8 mouse cellular contexts compared by ENCODE assay signal in the genomic region with DNA sequence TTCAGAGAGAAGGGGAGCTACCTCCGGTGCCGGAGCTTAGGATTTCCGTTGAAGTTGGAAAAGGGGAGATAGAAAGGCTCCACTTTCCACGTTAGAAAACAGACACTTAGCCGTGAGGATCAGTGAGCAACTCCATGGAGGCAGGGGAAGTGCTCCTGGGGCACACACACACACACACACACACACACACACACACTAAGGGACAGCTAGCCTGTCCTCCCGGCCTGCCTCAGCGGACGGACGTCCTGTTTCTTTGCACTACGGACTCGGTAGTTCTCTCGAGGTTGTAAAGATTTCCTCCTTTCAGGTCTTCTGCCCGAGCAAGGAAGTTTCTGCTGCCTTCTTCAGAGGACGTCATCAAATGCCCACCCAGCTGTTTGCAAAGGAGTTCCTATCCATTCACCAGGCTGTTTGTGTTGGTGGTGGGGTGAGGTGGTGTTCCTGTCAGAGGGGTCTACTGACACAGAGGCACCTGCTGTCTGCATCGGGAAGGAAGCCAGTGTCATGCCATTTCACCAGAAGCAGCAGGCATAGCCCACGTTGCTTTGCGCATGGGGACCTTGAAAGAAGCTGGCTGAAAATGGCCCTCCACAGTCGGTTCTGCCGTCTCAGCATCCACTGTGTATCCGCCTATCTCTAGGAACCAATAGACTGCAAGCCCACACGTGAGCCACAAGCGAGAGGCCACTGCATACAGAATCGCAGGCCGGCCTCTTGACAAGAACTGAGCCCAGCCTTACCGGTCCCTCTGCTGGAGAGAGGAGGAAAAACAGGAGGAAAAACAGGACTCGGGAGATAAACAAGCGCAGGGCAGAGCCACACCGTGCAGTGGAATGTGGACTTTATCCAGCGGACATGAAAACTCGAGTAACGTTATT. TPM values are rescaled to one million over a fixed set of nuclear protein-coding genes. Genes with fewer than 3 reads are reported as not detected.
A peak's percentile ranks its signal among the peaks of the same experiment; 100 is the strongest.
DNase-seq lines count a peak whose midpoint lies in the region; ATAC-seq and TF ChIP-seq lines count a peak whose summit lies in the region.

No protein-coding gene starts in this region.

- peak overlapping the region; percentile 11 for H3K4me3 ChIP-seq in bone marrow, adult 2 months (replicated peaks; ENCODE audit: control insufficient read depth, low read depth, low read length)
- H3K4me3 ChIP-seq in embryonic facial prominence, embryonic 15.5 days (replicated peaks) = peak overlapping the region; percentile 7; the same call in 1 of the 2 replicates
- H3K4me3 ChIP-seq in limb, embryonic 14.5 days (replicated peaks; ENCODE audit: low read length) = no peak overlapping the region
- H3K4me3 ChIP-seq in midbrain, embryonic 16.5 days (ENCODE audit: low read depth, low read length) = peak overlapping the region; percentile 30

- H3K4me2 ChIP-seq in embryonic facial prominence, embryonic 15.5 days (replicated peaks) = peak overlapping the region; percentile 42
- no peak overlapping the region; the same call in 1 of the 2 replicates for H3K4me2 ChIP-seq in limb, embryonic 14.5 days (replicated peaks; ENCODE audit: low read depth, low read length, severe bottlenecking)
- peak overlapping the region; percentile 56 for H3K4me2 ChIP-seq in midbrain, embryonic 16.5 days (ENCODE audit: low read length)

- peak; percentile 54; the same call in 1 of the 2 replicates for TF ChIP-seq CTCF in bone marrow, adult 2 months (IDR thresholded peaks at IDR 0.05; ENCODE audit: control insufficient read depth, insufficient read depth, low read length)

- H3K27ac ChIP-seq in bone marrow, adult 2 months (ENCODE audit: control insufficient read depth, insufficient read depth, low read depth, low read length, poor library complexity) = peak overlapping the region; percentile 3; the same call in 1 of the 2 replicates
- H3K27ac ChIP-seq in embryonic facial prominence, embryonic 15.5 days (replicated peaks) = peak overlapping the region; percentile 22; the same call in 1 of the 2 replicates
- no peak overlapping the region for H3K27ac ChIP-seq in limb, embryonic 14.5 days (replicated peaks; ENCODE audit: low read depth, low read length)
- peak overlapping the region; percentile 38; the same call in 1 of the 2 replicates for H3K27ac ChIP-seq in midbrain, embryonic 16.5 days (ENCODE audit: low read length)

- DNase-seq in A20 (ENCODE audit: low read depth, low spot score) = peak; percentile 34
- DNase-seq in heart, adult 9 months (ENCODE audit: low spot score in 2 of 2) = peak; percentile 92 to 93
- DNase-seq in kidney, adult 9 months = peak; percentile 99
- peak; percentile 76 for DNase-seq in limb, embryonic 14.5 days (ENCODE audit: low spot score)
- peak; percentile 17 to 54 for DNase-seq in spleen, postnatal 14 days (ENCODE audit: low spot score in 2 of 2)

- peaks cover 6% of the 10 kb centered on the region; the same call in 1 of the 2 replicates for H3K27me3 ChIP-seq in embryonic facial prominence, embryonic 15.5 days
- H3K27me3 ChIP-seq in limb, embryonic 14.5 days (ENCODE audit: control insufficient read depth, insufficient read depth, low read length) = no peaks in the 10 kb centered on the region
- H3K27me3 ChIP-seq in midbrain, embryonic 16.5 days (ENCODE audit: control insufficient read depth, insufficient read depth, low read depth, low read length) = peaks cover 7% of the 10 kb centered on the region

- WGBS in bone marrow, adult 2 months = 5% methylated on average over 31 of the region's 31 CpGs
- 14% methylated on average over 31 of the region's 31 CpGs for WGBS in embryonic facial prominence, embryonic 15.5 days
- WGBS in limb, embryonic 14.5 days = 24% methylated on average over 30 of the region's 31 CpGs
- WGBS in midbrain, embryonic 16.5 days = 14% methylated on average over 31 of the region's 31 CpGs

- ATAC-seq in embryonic facial prominence, embryonic 15.5 days (ENCODE audit: insufficient number of reproducible peaks, low FRiP score, low TSS enrichment, low read depth) = peak; percentile 57; the same call in 1 of the 2 replicates
- ATAC-seq in limb, embryonic 14.5 days (ENCODE audit: low FRiP score, low read depth) = peak; percentile 84
- peak; percentile 95 for ATAC-seq in midbrain, embryonic 16.5 days

- H3K4me1 ChIP-seq in bone marrow, adult 2 months (ENCODE audit: control insufficient read depth, insufficient read depth, low read length) = no peaks in the 10 kb centered on the region
- peaks cover 27% of the 10 kb centered on the region for H3K4me1 ChIP-seq in embryonic facial prominence, embryonic 15.5 days
- H3K4me1 ChIP-seq in limb, embryonic 14.5 days (ENCODE audit: control insufficient read depth, insufficient read depth, low read length) = 0 out of 2 replicates have a peak, but pooled peaks cover 3% of the 10 kb centered on the region
- H3K4me1 ChIP-seq in midbrain, embryonic 16.5 days (ENCODE audit: control insufficient read depth, insufficient read depth, low read length) = peaks cover 5% of the 10 kb centered on the region; the same call in 1 of the 2 replicates

- no peaks in the 10 kb centered on the region for H3K9me3 ChIP-seq in embryonic facial prominence, embryonic 15.5 days (replicated peaks)
- H3K9me3 ChIP-seq in limb, embryonic 14.5 days (ENCODE audit: control insufficient read depth, low read length) = no peaks in the 10 kb centered on the region
- H3K9me3 ChIP-seq in midbrain, embryonic 16.5 days (replicated peaks; ENCODE audit: control insufficient read depth, low read length, poor library complexity, severe bottlenecking) = no peaks in the 10 kb centered on the region

- H3K36me3 ChIP-seq in embryonic facial prominence, embryonic 15.5 days = no peaks in the 10 kb centered on the region
- no peaks in the 10 kb centered on the region for H3K36me3 ChIP-seq in limb, embryonic 14.5 days (ENCODE audit: control insufficient read depth, insufficient read depth, low read length)
- no peaks in the 10 kb centered on the region for H3K36me3 ChIP-seq in midbrain, embryonic 16.5 days (ENCODE audit: control insufficient read depth, insufficient read depth, low read length)

- TF ChIP-seq POLR2A in bone marrow, adult 2 months (IDR thresholded peaks at IDR 0.05; ENCODE audit: borderline replicate concordance, control insufficient read depth, low read depth, low read length) = no peak
- no peak for TF ChIP-seq POLR2A in limb, embryonic 14.5 days (IDR thresholded peaks at IDR 0.05; ENCODE audit: borderline replicate concordance, extremely low read depth, insufficient read depth, insufficient read length)

- no peak overlapping the region for H3K9ac ChIP-seq in embryonic facial prominence, embryonic 15.5 days
- no peak overlapping the region for H3K9ac ChIP-seq in limb, embryonic 14.5 days (ENCODE audit: low read depth, low read length, severe bottlenecking)
- H3K9ac ChIP-seq in midbrain, embryonic 16.5 days (ENCODE audit: low read depth, low read length) = peak overlapping the region; percentile 47; the same call in 1 of the 2 replicates

RNA-seq across cellular contexts. Expression of gene Marc2, which starts 5.7 kb away (rescaled TPM):
- polyA plus RNA-seq in bone marrow, adult 2 months (2011; ENCODE audit: insufficient read depth, insufficient read length, low replicate concordance, missing spikeins) = 92.0 and 103 TPM in 2 replicates
- polyA plus RNA-seq in embryonic facial prominence, embryonic 15.5 days (2015; fragmentation: Nextera tagmentation; extraction: Ambion mirVana) = 191 and 202 TPM in 2 replicates
- polyA plus RNA-seq in limb, embryonic 14.5 days (2012; rRNA removed) = 59.9 and 68.7 TPM in 2 replicates
- 232 and 239 TPM in 2 replicates for polyA plus RNA-seq in limb, embryonic 14.5 days (2014; fragmentation: Nextera tagmentation; extraction: Ambion mirVana)
- polyA plus RNA-seq in midbrain, embryonic 16.5 days (2015; fragmentation: Nextera tagmentation; extraction: Ambion mirVana) = 97.6 and 97.7 TPM in 2 replicates

RNA-seq across cellular contexts. Expression of gene C130074G19Rik, which starts 31.0 kb away (rescaled TPM):
- polyA plus RNA-seq in bone marrow, adult 2 months (2011; ENCODE audit: insufficient read depth, insufficient read length, low replicate concordance, missing spikeins) = 7.9 and 10.5 TPM in 2 replicates
- polyA plus RNA-seq in embryonic facial prominence, embryonic 15.5 days (2015; fragmentation: Nextera tagmentation; extraction: Ambion mirVana) = 1.6 and 2.5 TPM in 2 replicates
- 7.3 and 9.7 TPM in 2 replicates for polyA plus RNA-seq in limb, embryonic 14.5 days (2012; rRNA removed)
- 1.8 TPM in 2 replicates for polyA plus RNA-seq in limb, embryonic 14.5 days (2014; fragmentation: Nextera tagmentation; extraction: Ambion mirVana)
- polyA plus RNA-seq in midbrain, embryonic 16.5 days (2015; fragmentation: Nextera tagmentation; extraction: Ambion mirVana) = 0.83 and 0.87 TPM in 2 replicates

RNA-seq across cellular contexts. Expression of gene Marc1, which starts 40.9 kb away (rescaled TPM):
- 2.3 and 5.9 TPM in 2 replicates for polyA plus RNA-seq in bone marrow, adult 2 months (2011; ENCODE audit: insufficient read depth, insufficient read length, low replicate concordance, missing spikeins)
- polyA plus RNA-seq in embryonic facial prominence, embryonic 15.5 days (2015; fragmentation: Nextera tagmentation; extraction: Ambion mirVana) = 0.16 and 0.24 TPM in 2 replicates
- 0.13 and 0.15 TPM in 2 replicates for polyA plus RNA-seq in limb, embryonic 14.5 days (2012; rRNA removed)
- polyA plus RNA-seq in limb, embryonic 14.5 days (2014; fragmentation: Nextera tagmentation; extraction: Ambion mirVana) = 0.11 TPM in 1 of 2 replicates, not detected in the other
- polyA plus RNA-seq in midbrain, embryonic 16.5 days (2015; fragmentation: Nextera tagmentation; extraction: Ambion mirVana) = 0.15 TPM in 2 replicates

Comparison
In these comparisons a context has a peak if more than half of its experiments do, and no peak if none do; other contexts are left out.
1. DNase-seq: peak in every context shown above with its lines; median percentile 99 in kidney, adult 9 months; 92 in heart, adult 9 months; 76 in limb, embryonic 14.5 days; 36 in spleen, postnatal 14 days; 34 in A20.